Mouse (Mus musculus) CH12.LX (cell line): Measurements from ENCODE around the gene Dctn1.

Experiments used
- CTCF ChIP-seq, 2 experiments: IDR thresholded peaks in 1 of 2; conservative IDR thresholded peaks in 1 of 2; 2 replicates each; pipeline ENCODE4 v1.5.1; 2011 to 2012; ENCODE audit warnings: low read depth in 2 of 2, low read length in 2 of 2, improper control_type of control experiment in 1 of 2, inconsistent platforms in 1 of 2, mild to moderate bottlenecking in 1 of 2, moderate library complexity in 1 of 2
- E2F4 ChIP-seq: IDR thresholded peaks from 2 replicates; pipeline ENCODE4 v1.6.1; 2011; ENCODE audit warnings: low read depth, low read length, improper control_type of control experiment; ENCODE audit not compliant: insufficient replicate concordance
- MAFK ChIP-seq: IDR thresholded peaks from 2 replicates; pipeline ENCODE4 v1.6.1; 2011; ENCODE audit warnings: low read length, improper control_type of control experiment; ENCODE audit not compliant: insufficient replicate concordance
- MAX ChIP-seq: IDR thresholded peaks from 2 replicates; pipeline ENCODE4 v1.6.1; 2011; ENCODE audit warnings: low read length, improper control_type of control experiment
- PAX5 ChIP-seq: IDR thresholded peaks from 2 replicates; pipeline ENCODE4 v1.6.1; 2012; ENCODE audit warnings: low read length, inconsistent platforms, mixed read lengths
- POLR2A ChIP-seq: IDR thresholded peaks from 2 replicates; pipeline ENCODE4 v1.6.1; 2011; ENCODE audit warnings: low read depth, mild to moderate bottlenecking, improper control_type of control experiment, low read length
- RCOR1 ChIP-seq: conservative IDR thresholded peaks from 2 replicates; pipeline ENCODE4 v1.6.1; 2012; ENCODE audit warnings: low read depth, mild to moderate bottlenecking, inconsistent platforms, low read length, improper control_type of control experiment

- TF ChIP-seq POLR2A (no peak), RCOR1 (no peak), PAX5 (no peak), CTCF (conservative IDR thresholded peaks at IDR 0.05 in 1 of 2, IDR thresholded peaks at IDR 0.05 in 1 of 2; ENCODE audit: low read depth in 2 of 2, low read length in 2 of 2) (no peak), MAFK (no peak), MAX (no peak), E2F4 (no peak)
Observed at GRCm38 (mm10) chr6:83117616-83118015, 48.1 kb upstream of the Dctn1 start.
